Mouse (Mus musculus): ENCODE measurements around the gene BC048562.

GRCm38 (mm10) chr9:108452291-108452906, 16.1 kb downstream of the BC048562 start:
- TF ChIP-seq CTCF (IDR thresholded peaks at IDR 0.05; ENCODE audit: borderline replicate concordance, extremely low read depth, insufficient read depth, insufficient read length) = peak; percentile 91
- peak; percentile 28; the same call in 1 of the 2 replicates for TF ChIP-seq POLR2A (IDR thresholded peaks at IDR 0.05; ENCODE audit: borderline replicate concordance, extremely low read depth, insufficient read depth, insufficient read length, poor library complexity, severe bottlenecking)
